Comparison of ENCODE assay signal across 8 mouse cellular contexts in genomic region chr1:170866992-170867690, GRCm38 (mm10). TPM values are rescaled to one million over a fixed set of nuclear protein-coding genes. Genes with fewer than 3 reads are reported as not detected.
A peak's percentile ranks its signal among the peaks of the same experiment; 100 is the strongest.
DNase-seq lines count a peak whose midpoint lies in the region; ATAC-seq lines count a peak whose summit lies in the region.

No protein-coding gene starts in this region.

- H3K4me1 ChIP-seq in hindbrain, embryonic 16.5 days (ENCODE audit: control insufficient read depth, insufficient read depth, low read depth, low read length), result peaks cover 7% of the 10 kb centered on the region; the same call in 1 of the 2 replicates
- H3K4me1 ChIP-seq in stomach, embryonic 14.5 days (ENCODE audit: control insufficient read depth, insufficient read depth, low read length), result 0 out of 2 replicates have a peak, but pooled peaks cover 2% of the 10 kb centered on the region

- H3K4me3 ChIP-seq in hindbrain, embryonic 16.5 days (ENCODE audit: low read length), result peak overlapping the region; percentile 94
- peak overlapping the region; percentile 95 for H3K4me3 ChIP-seq in stomach, embryonic 14.5 days (ENCODE audit: low read depth, low read length)

- H3K4me2 ChIP-seq in hindbrain, embryonic 16.5 days (ENCODE audit: low read length), result peak overlapping the region; percentile 75
- peak overlapping the region; percentile 66 for H3K4me2 ChIP-seq in stomach, embryonic 14.5 days (replicated peaks; ENCODE audit: low read depth, low read length)

- intact Hi-C loops in left cerebral cortex, postnatal 14 days (cut with DNase I), result no loop called here
- intact Hi-C loops in left cerebral cortex, postnatal 4 days (cut with DNase I), result no loop called here

- H3K36me3 ChIP-seq in hindbrain, embryonic 16.5 days (ENCODE audit: control insufficient read depth, insufficient read depth, low read length), result no peaks in the 10 kb centered on the region
- no peaks in the 10 kb centered on the region for H3K36me3 ChIP-seq in stomach, embryonic 14.5 days (ENCODE audit: control insufficient read depth, insufficient read depth, low read length)

- DNase-seq in left cerebral cortex, postnatal 14 days (ENCODE audit: low spot score in 2 of 2), result peak; percentile 40 to 63
- no peak for DNase-seq in left cerebral cortex, postnatal 4 days
- DNase-seq in NIH3T3 (ENCODE audit: low read depth), result peak; percentile 74
- peak; percentile 17 for DNase-seq in lung, postnatal 10 days
- no peak for DNase-seq in urinary bladder, postnatal 25 days (ENCODE audit: low spot score)

- peak overlapping the region; percentile 84 for H3K27ac ChIP-seq in hindbrain, embryonic 16.5 days (ENCODE audit: low read depth, low read length)
- peak overlapping the region; percentile 82 for H3K27ac ChIP-seq in stomach, embryonic 14.5 days (ENCODE audit: low read length)

- no peaks in the 10 kb centered on the region for H3K9me3 ChIP-seq in hindbrain, embryonic 16.5 days (ENCODE audit: control insufficient read depth, low read length)
- no peaks in the 10 kb centered on the region for H3K9me3 ChIP-seq in stomach, embryonic 14.5 days (ENCODE audit: control insufficient read depth, low read depth, low read length)

- peak overlapping the region; percentile 89 for H3K9ac ChIP-seq in hindbrain, embryonic 16.5 days (ENCODE audit: low read depth, low read length)
- peak overlapping the region; percentile 74 for H3K9ac ChIP-seq in stomach, embryonic 14.5 days (replicated peaks; ENCODE audit: low read depth, low read length)

- WGBS in hindbrain, embryonic 16.5 days, result 2% methylated on average over 30 of the region's 30 CpGs
- 2% methylated on average over 30 of the region's 30 CpGs for WGBS in stomach, embryonic 14.5 days

- ATAC-seq in erythroblast, adult 5-6 weeks (replicated peaks; ENCODE audit: low FRiP score, poor library complexity, severe bottlenecking), result peak; percentile 70
- ATAC-seq in hindbrain, embryonic 16.5 days, result peak; percentile 63
- ATAC-seq in stomach, embryonic 14.5 days (ENCODE audit: insufficient number of reproducible peaks, insufficient read depth, low FRiP score, low read depth), result peak; percentile 50

- no peaks in the 10 kb centered on the region for H3K27me3 ChIP-seq in hindbrain, embryonic 16.5 days (replicated peaks; ENCODE audit: control insufficient read depth, insufficient read depth, low read length)
- H3K27me3 ChIP-seq in stomach, embryonic 14.5 days (ENCODE audit: control insufficient read depth, insufficient read depth, low read length), result no peaks in the 10 kb centered on the region

RNA-seq across cellular contexts. Expression of gene Atf6, which starts 0.4 kb away (rescaled TPM):
- 10 to 100 TPM; 33.2 to 34.6 TPM for total RNA-seq in left cerebral cortex, postnatal 14 days (2021)
- total RNA-seq in left cerebral cortex, postnatal 4 days (2021), result 10 to 100 TPM; 14.1 to 14.8 TPM
- total RNA-seq in erythroblast, adult 5-6 weeks (2015; ENCODE audit: low replicate concordance), result 17.3 and 21.5 TPM in 2 replicates
- total RNA-seq in erythroblast, adult 5-6 weeks (2017; ENCODE audit: low replicate concordance), result 22.6 and 27.2 TPM in 2 replicates
- 6.5 and 7.0 TPM in 2 replicates for polyA plus RNA-seq in hindbrain, embryonic 16.5 days (2015; fragmentation: Nextera tagmentation; extraction: Ambion mirVana)
- polyA plus RNA-seq in stomach, embryonic 14.5 days (2014; fragmentation: Nextera tagmentation; extraction: Ambion mirVana), result 10.8 and 11.8 TPM in 2 replicates

RNA-seq across cellular contexts. Expression of gene Gm26620, which starts 17.7 kb away (rescaled TPM):
- under 1 TPM in 1 of 2 experiments, not detected in 1; 0.57 TPM for total RNA-seq in left cerebral cortex, postnatal 14 days (2021)
- total RNA-seq in left cerebral cortex, postnatal 4 days (2021), result 1 to 10 TPM in 1 of 2 experiments, not detected in 1; 1.3 TPM
- not detected in 2 replicates for total RNA-seq in erythroblast, adult 5-6 weeks (2015; ENCODE audit: low replicate concordance)
- total RNA-seq in erythroblast, adult 5-6 weeks (2017; ENCODE audit: low replicate concordance), result not detected in 2 replicates
- polyA plus RNA-seq in hindbrain, embryonic 16.5 days (2015; fragmentation: Nextera tagmentation; extraction: Ambion mirVana), result 0.59 and 1.3 TPM in 2 replicates
- 0.45 and 1.5 TPM in 2 replicates for polyA plus RNA-seq in stomach, embryonic 14.5 days (2014; fragmentation: Nextera tagmentation; extraction: Ambion mirVana)

RNA-seq across cellular contexts. Expression of gene Dusp12, which starts 18.2 kb away (rescaled TPM):
- 10 to 100 TPM; 14.3 to 15.9 TPM for total RNA-seq in left cerebral cortex, postnatal 14 days (2021)
- total RNA-seq in left cerebral cortex, postnatal 4 days (2021), result 10 to 100 TPM; 24.4 to 24.8 TPM
- total RNA-seq in erythroblast, adult 5-6 weeks (2015; ENCODE audit: low replicate concordance), result 1.7 TPM in 1 of 2 replicates, not detected in the other
- 1.4 and 1.5 TPM in 2 replicates for total RNA-seq in erythroblast, adult 5-6 weeks (2017; ENCODE audit: low replicate concordance)
- polyA plus RNA-seq in hindbrain, embryonic 16.5 days (2015; fragmentation: Nextera tagmentation; extraction: Ambion mirVana), result 44.0 and 47.0 TPM in 2 replicates
- polyA plus RNA-seq in stomach, embryonic 14.5 days (2014; fragmentation: Nextera tagmentation; extraction: Ambion mirVana), result 38.9 and 40.5 TPM in 2 replicates

RNA-seq across cellular contexts. Expression of gene Fcrlb, which starts 45.6 kb away (rescaled TPM):
- under 1 TPM in 1 of 2 experiments, not detected in 1; 0.53 TPM for total RNA-seq in left cerebral cortex, postnatal 14 days (2021)
- not detected for total RNA-seq in left cerebral cortex, postnatal 4 days (2021)
- not detected in 2 replicates for total RNA-seq in erythroblast, adult 5-6 weeks (2015; ENCODE audit: low replicate concordance)
- not detected in 2 replicates for total RNA-seq in erythroblast, adult 5-6 weeks (2017; ENCODE audit: low replicate concordance)
- 1.1 and 1.2 TPM in 2 replicates for polyA plus RNA-seq in hindbrain, embryonic 16.5 days (2015; fragmentation: Nextera tagmentation; extraction: Ambion mirVana)
- polyA plus RNA-seq in stomach, embryonic 14.5 days (2014; fragmentation: Nextera tagmentation; extraction: Ambion mirVana), result not detected in 2 replicates

Comparison
In these comparisons a context has a peak if more than half of its experiments do, and no peak if none do; other contexts are left out.
1. DNase-seq: peak in left cerebral cortex, postnatal 14 days (2 of 2), NIH3T3 (single experiment) and lung, postnatal 10 days (single experiment); none in left cerebral cortex, postnatal 4 days (single experiment) and urinary bladder, postnatal 25 days (single experiment).
2. RNA of gene Dusp12, which starts 18.2 kb away (total RNA-seq): 24.4 to 24.8 TPM in left cerebral cortex, postnatal 4 days and 14.3 to 15.9 TPM in left cerebral cortex, postnatal 14 days; 1.4 to 1.7 TPM in erythroblast, adult 5-6 weeks; every median in the first group is over 4 times any median in the second.
3. Peak in every context shown above with its lines, with median percentiles within 50 percentile points of each other: ATAC-seq.